Mouse (Mus musculus): ENCODE results near the gene Gpat2. TPM values are rescaled to one million over a fixed set of nuclear protein-coding genes. Genes with fewer than 3 reads are reported as not detected.

Gene Gpat2
- total and polyA plus RNA-seq, 3 experiments, result 0.14 to 0.31 (median 0.19) TPM

Other genes with a start within 250 kb of the Gpat2 start
- 1 to 10 TPM; 1.6 to 2.0 TPM for gene 1810024B03Rik, start 216.9 kb upstream of the Gpat2 start, total RNA-seq (2021)
- gene 1810024B03Rik, start 216.9 kb upstream of the Gpat2 start, polyA plus RNA-seq (2012; rRNA removed), result 1.0 and 1.3 TPM in 2 replicates
- 10 to 100 TPM; 66.7 to 69.2 TPM for gene Snrnp200, start 216.8 kb upstream of the Gpat2 start, total RNA-seq (2021)
- 21.0 and 23.7 TPM in 2 replicates for gene Snrnp200, start 216.8 kb upstream of the Gpat2 start, polyA plus RNA-seq (2012; rRNA removed)
- 100 to 1,000 TPM in 1 of 2 experiments, 10 to 100 TPM in 1; 82.1 to 127 TPM for gene Ciao1, start 177.4 kb upstream of the Gpat2 start, total RNA-seq (2021)
- 42.7 and 59.3 TPM in 2 replicates for gene Ciao1, start 177.4 kb upstream of the Gpat2 start, polyA plus RNA-seq (2012; rRNA removed)
- gene Tmem127, start 177.3 kb upstream of the Gpat2 start, total RNA-seq (2021), result 10 to 100 TPM; 84.1 to 87.6 TPM
- 131 and 150 TPM in 2 replicates for gene Tmem127, start 177.3 kb upstream of the Gpat2 start, polyA plus RNA-seq (2012; rRNA removed)
- 100 to 1,000 TPM in 1 of 2 experiments, 10 to 100 TPM in 1; 81.7 to 117 TPM for gene Stard7, start 155.0 kb upstream of the Gpat2 start, total RNA-seq (2021)
- gene Stard7, start 155.0 kb upstream of the Gpat2 start, polyA plus RNA-seq (2012; rRNA removed), result 74.4 and 104 TPM in 2 replicates
- under 1 TPM; 0.17 to 0.76 TPM for gene Dusp2, start 89.0 kb upstream of the Gpat2 start, total RNA-seq (2021)
- 1.3 and 2.2 TPM in 2 replicates for gene Dusp2, start 89.0 kb upstream of the Gpat2 start, polyA plus RNA-seq (2012; rRNA removed)
- gene Astl, start 86.6 kb upstream of the Gpat2 start, total RNA-seq (2021), result not detected
- not detected in 2 replicates for gene Astl, start 86.6 kb upstream of the Gpat2 start, polyA plus RNA-seq (2012; rRNA removed)
- 1 to 10 TPM; 1.6 to 1.9 TPM for gene Adra2b, start 62.0 kb upstream of the Gpat2 start, total RNA-seq (2021)
- gene Adra2b, start 62.0 kb upstream of the Gpat2 start, polyA plus RNA-seq (2012; rRNA removed), result 1.1 and 1.5 TPM in 2 replicates
- gene Fahd2a, start 19.4 kb downstream of the Gpat2 start, total RNA-seq (2021), result 10 to 100 TPM; 33.3 to 43.0 TPM
- 26.9 and 28.6 TPM in 2 replicates for gene Fahd2a, start 19.4 kb downstream of the Gpat2 start, polyA plus RNA-seq (2012; rRNA removed)
- 1 to 10 TPM; 4.2 to 6.4 TPM for gene Kcnip3, start 96.9 kb downstream of the Gpat2 start, total RNA-seq (2021)
- 6.4 and 6.9 TPM in 2 replicates for gene Kcnip3, start 96.9 kb downstream of the Gpat2 start, polyA plus RNA-seq (2012; rRNA removed)
- under 1 TPM; 0.37 to 0.83 TPM for gene Prom2, start 116.3 kb downstream of the Gpat2 start, total RNA-seq (2021)
- 0.42 and 0.63 TPM in 2 replicates for gene Prom2, start 116.3 kb downstream of the Gpat2 start, polyA plus RNA-seq (2012; rRNA removed)
- gene Zfp661, start 161.9 kb downstream of the Gpat2 start, total RNA-seq (2021), result 1 to 10 TPM; 2.7 to 2.9 TPM
- gene Zfp661, start 161.9 kb downstream of the Gpat2 start, polyA plus RNA-seq (2012; rRNA removed), result 0.90 and 1.3 TPM in 2 replicates
- 100 to 1,000 TPM; 111 to 122 TPM for gene Mrps5, start 162.0 kb downstream of the Gpat2 start, total RNA-seq (2021)
- 36.8 and 43.7 TPM in 2 replicates for gene Mrps5, start 162.0 kb downstream of the Gpat2 start, polyA plus RNA-seq (2012; rRNA removed)
- 1 to 10 TPM; 5.9 to 8.1 TPM for gene Mal, start 231.5 kb downstream of the Gpat2 start, total RNA-seq (2021)
- 1.9 and 2.9 TPM in 2 replicates for gene Mal, start 231.5 kb downstream of the Gpat2 start, polyA plus RNA-seq (2012; rRNA removed)

Data from adrenal gland, adult 2 months (tissue).